Mouse (Mus musculus): Measurements from ENCODE around the gene Slc26a10. TPM values are rescaled to one million over a fixed set of nuclear protein-coding genes. Genes with fewer than 3 reads are reported as not detected.

The Slc26a10 gene
- polyA plus RNA-seq, 2 experiments from 2014 or later, result 2.6 to 2.8 TPM

DNA sequence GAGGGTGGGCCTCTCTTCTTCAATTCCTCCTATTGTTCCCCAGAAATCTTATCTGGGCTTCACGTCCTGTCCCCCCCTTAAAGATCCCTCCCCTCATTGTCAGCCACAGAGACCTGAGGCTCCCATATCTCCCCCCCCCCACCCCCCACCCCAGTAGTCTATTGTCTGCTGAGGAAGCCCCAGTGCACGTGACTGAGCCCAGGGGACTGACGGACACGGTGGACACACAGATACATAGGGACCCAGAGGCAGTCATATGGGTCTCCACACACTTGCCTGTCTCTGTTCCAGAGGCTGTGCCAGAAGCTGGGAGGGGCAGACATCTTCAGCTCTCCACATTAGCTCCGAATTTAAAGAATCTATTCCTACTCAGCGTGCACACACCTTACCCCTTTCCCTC lies 1.1 kb upstream of the Slc26a10 start:
- ATAC-seq, result no peak

DNA sequence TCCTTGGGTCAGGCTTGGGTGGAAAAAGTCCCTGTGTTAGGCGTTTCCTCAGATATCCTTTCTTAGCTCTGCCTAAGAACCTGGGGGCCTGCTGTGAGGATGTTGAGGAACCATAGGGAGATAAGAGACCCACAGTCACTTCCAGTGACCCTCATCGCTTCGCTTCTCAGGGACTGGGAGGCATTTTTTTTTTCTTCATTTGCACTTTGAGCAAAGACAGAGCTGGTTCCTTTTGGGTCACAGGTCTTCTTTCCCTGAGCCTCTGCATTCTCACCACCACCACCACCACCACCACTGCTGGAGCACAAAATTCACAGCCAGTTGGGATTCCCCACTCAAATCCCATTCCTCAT lies 226 bp upstream of the Slc26a10 start:
- no peak for ATAC-seq

- ATAC-seq, result no peak
Observed at GRCm38 (mm10) chr10:127178286-127179027, 2.0 kb downstream of the Slc26a10 start.

DNA sequence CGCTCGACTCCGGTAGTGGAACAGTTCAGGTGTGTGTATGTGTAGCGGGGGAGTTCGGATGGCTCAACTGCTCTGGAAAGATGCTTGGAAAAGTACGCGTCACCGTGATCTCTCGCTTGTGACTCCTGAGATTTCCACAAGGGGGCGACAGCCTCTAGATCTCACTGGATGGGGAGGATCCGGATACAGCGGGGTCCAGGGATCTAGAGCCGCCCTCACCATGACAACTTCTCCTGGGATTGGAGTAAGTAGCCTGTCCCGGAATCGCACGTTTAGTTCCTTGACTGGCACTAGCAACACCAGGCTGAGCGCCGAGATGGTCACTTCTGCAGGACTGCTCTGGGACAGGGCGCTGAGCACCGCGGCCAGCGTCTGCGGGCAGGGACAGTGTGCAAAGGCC lies 2.7 kb downstream of the Slc26a10 start:
- peak; percentile 53 for ATAC-seq

DNA sequence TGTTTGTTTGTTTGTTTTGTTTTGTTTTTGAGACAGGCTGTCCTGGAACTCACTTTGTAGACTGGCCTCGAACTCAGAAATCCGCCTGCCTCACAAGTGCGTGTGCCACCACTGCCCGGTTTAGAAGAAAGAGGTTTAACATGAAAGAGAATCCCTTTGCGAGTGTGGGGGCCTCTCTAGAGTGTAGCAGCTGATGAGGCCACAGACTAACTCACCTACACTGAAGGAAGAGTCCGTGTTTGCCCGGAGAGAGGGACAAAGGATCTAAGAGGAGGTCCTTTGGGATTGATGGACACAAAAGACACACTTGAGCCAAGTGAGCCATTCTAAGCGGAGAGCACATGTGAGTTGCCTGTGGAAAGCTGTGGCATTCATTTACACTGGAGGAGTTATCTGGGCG lies 3.2 kb downstream of the Slc26a10 start:
- no peak for ATAC-seq

GRCm38 (mm10) chr10:127176756-127177155 lies 3.7 kb downstream of the Slc26a10 start:
- no peak for ATAC-seq

GRCm38 (mm10) chr10:127176228-127176627 lies 4.2 kb downstream of the Slc26a10 start:
- ATAC-seq, result no peak

- no peak for ATAC-seq
Observed at GRCm38 (mm10) chr10:127174170-127174569, 6.3 kb downstream of the Slc26a10 start.

- ATAC-seq, result no peak
Observed at GRCm38 (mm10) chr10:127173148-127174065, 7.0 kb downstream of the Slc26a10 start.

DNA sequence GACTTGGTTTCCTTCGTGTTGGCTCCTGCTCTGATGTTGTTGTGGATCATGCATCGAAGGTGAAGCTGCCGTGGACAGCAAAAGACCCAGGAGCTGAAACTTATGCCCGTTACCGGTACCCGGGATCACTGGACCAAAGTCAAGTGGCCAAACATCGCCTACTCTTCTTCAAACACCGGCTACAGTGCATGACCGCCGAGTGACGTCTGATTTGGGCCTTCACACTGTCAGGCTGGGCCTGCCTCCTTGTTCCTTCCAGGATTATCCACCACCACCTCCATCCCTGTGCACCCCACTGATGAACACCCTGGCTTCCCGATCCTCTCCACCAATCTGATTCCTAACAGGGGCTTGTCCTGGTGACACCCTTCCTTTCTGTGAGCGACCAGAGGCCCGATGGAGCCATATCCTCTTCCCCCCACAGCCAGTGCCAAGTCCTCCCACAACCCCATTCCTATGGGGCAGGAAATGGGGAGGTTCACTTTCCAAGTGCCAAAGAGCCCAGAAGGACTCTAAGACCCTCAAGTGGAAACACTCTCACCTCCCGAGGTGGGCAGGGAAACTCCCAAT lies 8.7 kb downstream of the Slc26a10 start:
- no peak for ATAC-seq

DNA sequence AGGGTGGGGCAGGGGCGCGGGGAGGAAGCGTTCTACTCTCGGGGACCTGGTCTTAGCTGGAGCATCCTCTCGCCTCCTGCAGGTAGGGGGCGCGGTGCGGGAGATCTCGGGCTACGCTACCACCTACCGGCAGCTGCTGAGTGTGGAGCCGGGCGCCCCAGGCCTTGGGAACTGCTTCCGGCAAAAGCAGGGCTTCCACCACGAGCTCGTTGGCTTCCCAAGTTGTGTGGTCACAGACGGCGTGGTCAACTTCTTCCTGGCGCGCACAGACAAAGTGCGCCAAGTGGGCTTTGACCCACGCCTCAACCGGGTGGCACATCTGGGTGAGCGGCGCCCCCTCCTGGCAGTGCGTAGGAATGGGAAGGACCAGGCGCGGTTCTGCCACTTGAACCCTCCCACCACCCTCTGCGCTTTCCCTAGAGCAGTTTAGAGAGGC lies 9.6 kb downstream of the Slc26a10 start:
- peak; percentile 62 for ATAC-seq

- ATAC-seq, result no peak
Observed at GRCm38 (mm10) chr10:127170002-127170401, 10.4 kb downstream of the Slc26a10 start.

- no peak for ATAC-seq
Observed at GRCm38 (mm10) chr10:127167614-127168192, 12.7 kb downstream of the Slc26a10 start.

DNA sequence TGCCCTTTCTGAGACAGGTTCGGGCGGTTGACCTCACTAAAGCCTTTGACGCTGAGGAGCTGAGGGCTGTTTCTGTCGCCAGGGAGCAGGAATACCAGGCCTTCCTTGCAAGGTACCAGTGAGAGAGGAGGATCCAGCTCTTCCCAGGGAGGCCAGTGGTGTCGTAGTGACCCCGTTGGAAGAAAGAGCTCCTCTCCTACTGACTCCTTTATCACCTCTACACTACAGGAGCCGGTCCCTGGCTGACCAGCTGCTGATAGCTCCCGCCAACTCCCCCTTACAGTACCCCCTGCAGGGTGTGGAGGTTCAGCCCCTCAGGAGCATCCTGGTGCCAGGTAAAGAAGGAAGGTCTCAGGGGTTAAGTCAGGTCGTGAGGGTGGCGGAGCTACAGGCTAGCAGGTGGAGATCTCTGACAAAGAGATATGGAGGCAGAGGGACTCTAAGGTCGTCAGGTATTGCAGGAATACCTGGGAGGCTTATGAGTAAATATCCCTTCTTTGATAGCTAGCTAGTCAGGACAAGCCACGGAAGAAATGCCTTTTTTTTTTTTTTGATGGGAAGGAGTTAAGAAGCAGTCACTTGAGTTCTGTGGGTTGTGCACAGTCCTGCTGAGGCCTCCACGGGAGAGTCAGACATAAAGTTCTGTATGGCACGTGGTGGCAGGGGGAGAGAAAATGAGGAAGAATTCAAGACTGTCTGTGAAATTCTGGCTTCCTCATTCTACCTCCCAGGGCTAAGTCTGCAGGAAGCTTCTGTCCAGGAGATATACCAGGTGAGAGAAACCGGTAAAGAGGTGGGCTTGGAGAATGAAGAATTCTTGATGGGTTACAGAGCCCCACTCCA lies 13.5 kb downstream of the Slc26a10 start:
- ATAC-seq, result no peak

DNA sequence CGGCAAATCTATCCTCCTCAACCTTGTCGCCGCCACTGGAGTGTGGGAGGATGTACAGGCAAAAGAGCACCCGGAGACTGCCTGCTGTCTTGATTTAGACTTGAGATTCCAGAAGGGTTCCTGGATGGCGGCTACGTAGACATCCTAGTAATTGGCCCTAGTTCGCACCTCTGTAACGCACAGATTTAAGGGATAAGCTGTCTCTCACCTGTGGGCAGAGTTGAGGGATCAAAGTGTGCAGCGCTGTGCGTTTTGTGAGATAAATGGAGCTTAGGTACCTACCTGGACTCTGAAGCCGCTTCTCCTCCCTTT lies 14.1 kb downstream of the Slc26a10 start:
- ATAC-seq, result peak; percentile 8

DNA sequence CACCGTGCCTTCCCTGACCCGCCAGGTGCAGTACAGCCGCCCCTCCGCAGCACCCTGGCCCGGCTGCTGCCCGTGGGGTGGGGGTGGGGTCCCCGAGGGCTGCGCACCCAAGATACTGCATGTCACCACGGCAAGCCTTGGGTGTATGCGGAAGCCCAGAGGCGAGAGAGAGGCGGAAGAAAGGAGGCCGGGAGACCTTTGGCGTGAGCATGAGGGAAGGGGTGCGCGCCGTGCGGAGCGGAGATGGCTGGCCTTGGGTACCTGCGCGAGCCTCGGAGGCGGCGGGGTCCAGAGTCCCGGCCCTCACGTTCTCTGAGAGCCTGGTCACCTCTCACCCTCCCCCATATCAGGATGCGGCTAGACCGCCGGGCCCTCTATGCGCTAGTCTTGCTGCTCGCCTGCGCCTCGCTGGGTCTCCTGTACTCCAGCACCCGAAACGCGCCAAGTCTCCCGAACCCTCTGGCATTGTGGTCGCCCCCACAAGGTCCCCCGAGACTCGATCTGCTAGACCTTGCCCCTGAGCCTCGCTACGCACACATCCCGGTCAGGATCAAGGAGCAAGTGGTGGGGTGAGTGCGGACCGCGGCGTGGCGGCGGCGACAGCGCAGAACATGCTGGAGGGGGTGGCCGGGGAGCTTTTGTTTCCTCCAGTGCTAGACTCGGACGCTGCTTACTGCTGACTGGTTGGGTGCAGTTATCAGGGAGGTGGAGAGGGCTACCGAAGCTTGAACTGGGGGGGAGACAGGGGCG lies 14.6 kb downstream of the Slc26a10 start:
- ATAC-seq, result peak; percentile 37

- ATAC-seq, result no peak
Observed at GRCm38 (mm10) chr10:127165354-127165653, 15.1 kb downstream of the Slc26a10 start.

GRCm38 (mm10) chr10:127164631-127165353 lies 15.7 kb downstream of the Slc26a10 start, which contains the start of gene B4galnt1:
B4galnt1 (plus strand) TSS chr10:127165225.
- peak; percentile 41 for ATAC-seq

GRCm38 (mm10) chr10:127164190-127164589 lies 16.3 kb downstream of the Slc26a10 start:
- no peak for ATAC-seq

- peak; percentile 71 for ATAC-seq
Observed at GRCm38 (mm10) chr10:127162771-127163261, 17.6 kb downstream of the Slc26a10 start.

- no peak for ATAC-seq
Observed at GRCm38 (mm10) chr10:127160728-127161127, 19.7 kb downstream of the Slc26a10 start.
